Mouse (Mus musculus) olfactory bulb, adult 2 months (tissue): ENCODE data around the gene Cabp2. TPM values are rescaled to one million over a fixed set of nuclear protein-coding genes. Genes with fewer than 3 reads are reported as not detected.
"Not testable (repeated sequence)": the region's sequence is repeated elsewhere in the genome, so short reads cannot be mapped to it uniquely, and the experiment has no call there.

Source experiments
- H3K27ac ChIP-seq: fragments of 200-500 bp; 2 replicates; pipeline ENCODE4 v1.5.1; 2012; ENCODE audit warnings: low read depth, low read length; ENCODE audit not compliant: insufficient read depth
- H3K4me1 ChIP-seq: fragments of 200-500 bp; 2 replicates; pipeline ENCODE4 v1.6.1; 2012; ENCODE audit warnings: low read length; ENCODE audit not compliant: control insufficient read depth, insufficient read depth
- H3K4me3 ChIP-seq: fragments of 200-500 bp; 2 replicates; pipeline ENCODE4 v1.5.1; 2012; ENCODE audit warnings: mild to moderate bottlenecking, low read depth, low read length, moderate library complexity; ENCODE audit not compliant: insufficient read depth
- CTCF ChIP-seq: fragments of 200-500 bp; IDR thresholded peaks from 2 replicates; pipeline ENCODE4 v1.5.1; 2012; ENCODE audit warnings: low read depth, mild to moderate bottlenecking, low read length, moderate library complexity; ENCODE audit not compliant: insufficient read depth
- POLR2A ChIP-seq: fragments of 200-500 bp; IDR thresholded peaks from 2 replicates; pipeline ENCODE4 v1.6.1; 2012; ENCODE audit warnings: mild to moderate bottlenecking, low read depth, low read length, moderate library complexity; ENCODE audit not compliant: insufficient read depth
- whole genome bisulfite sequencing: fragments of 180-500 bp; shearing (Covaris S2); methylation state at CpG from one replicate; pipeline ENCODE4 v1.1.7; 2018; 5-methylcytosine and 5-hydroxymethylcytosine counted together
- polyA plus RNA-seq: library from polyadenylated mRNA; stranded (reverse); fragments of >200 nt; gene quantifications from 2 replicates; pipeline ENCODE4 v1.2.4, GENCODE M21; 2012; ENCODE audit warnings: low replicate concordance; ENCODE audit not compliant: missing spikeins, insufficient read depth, insufficient read length

Gene Cabp2
- polyA plus RNA-seq, 1 experiment, result not detected

DNA sequence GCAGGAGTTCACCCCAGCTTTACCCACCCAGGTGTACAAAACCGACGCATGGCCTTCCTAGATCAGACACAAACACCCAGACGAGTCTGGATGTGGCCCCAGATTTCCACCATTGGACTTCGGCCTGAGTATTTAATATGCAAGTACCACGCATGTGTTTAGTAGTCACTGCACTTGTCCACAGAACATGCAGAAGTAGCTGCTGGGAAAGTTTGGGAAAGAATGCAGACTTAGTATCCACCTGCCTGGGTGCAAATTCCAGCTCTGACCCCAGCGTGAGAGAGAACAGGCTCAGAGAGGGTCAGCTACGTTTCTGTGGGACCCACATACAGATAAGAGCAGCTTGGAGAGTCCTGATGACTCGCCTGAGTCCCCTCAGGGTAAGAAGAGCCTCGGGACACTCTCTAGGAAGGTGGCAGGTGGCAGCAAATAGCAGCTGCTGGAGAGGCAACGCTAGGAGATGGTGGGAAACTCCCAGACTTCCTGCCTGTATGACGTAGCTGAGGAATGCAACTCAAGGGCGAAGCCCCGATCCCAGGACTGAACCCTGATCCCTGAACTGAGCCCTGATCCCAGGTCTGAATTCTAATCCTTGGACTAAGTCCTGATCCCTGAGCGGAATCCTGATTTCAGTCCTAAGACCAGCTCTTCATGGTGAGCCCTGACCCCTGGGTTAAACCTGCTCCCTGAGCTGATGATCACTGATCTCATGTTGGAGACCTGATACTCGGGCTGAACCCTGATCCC is 25.3 kb upstream of the Cabp2 start:
- TF ChIP-seq CTCF, result no peak
- TF ChIP-seq POLR2A, result no peak
- Histone ChIP-seq H3K27ac (no peak overlapping the region), H3K4me1 (no peaks in the 10 kb centered on the region), H3K4me3 (no peak overlapping the region)
- WGBS, result 67% methylated on average over 15 of the region's 15 CpGs

DNA sequence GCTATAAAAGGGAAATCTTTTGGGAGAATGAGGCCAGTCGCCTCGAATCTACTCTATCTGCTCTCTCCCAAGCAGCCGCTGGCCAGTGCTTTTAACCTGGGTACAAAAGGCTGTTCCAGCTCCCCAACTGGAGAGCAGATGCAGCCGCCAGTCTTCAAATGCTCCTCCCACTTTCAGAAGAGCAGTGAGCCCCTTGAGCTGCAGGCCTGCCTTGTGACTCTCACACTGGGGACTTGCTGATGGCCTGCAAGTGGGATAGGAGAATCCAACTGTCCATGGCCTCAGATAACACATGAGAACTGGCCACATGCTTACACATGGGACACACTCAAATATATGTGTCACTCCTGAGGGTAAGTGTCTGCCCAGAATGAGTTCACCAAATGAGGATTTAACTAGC is 24.7 kb upstream of the Cabp2 start:
- WGBS, result 63% methylated on average over 4 of the region's 4 CpGs
- no peak for TF ChIP-seq CTCF
- no peak for TF ChIP-seq POLR2A
- Histone ChIP-seq H3K27ac (no peak overlapping the region), H3K4me3 (no peak overlapping the region), H3K4me1 (no peaks in the 10 kb centered on the region)

DNA sequence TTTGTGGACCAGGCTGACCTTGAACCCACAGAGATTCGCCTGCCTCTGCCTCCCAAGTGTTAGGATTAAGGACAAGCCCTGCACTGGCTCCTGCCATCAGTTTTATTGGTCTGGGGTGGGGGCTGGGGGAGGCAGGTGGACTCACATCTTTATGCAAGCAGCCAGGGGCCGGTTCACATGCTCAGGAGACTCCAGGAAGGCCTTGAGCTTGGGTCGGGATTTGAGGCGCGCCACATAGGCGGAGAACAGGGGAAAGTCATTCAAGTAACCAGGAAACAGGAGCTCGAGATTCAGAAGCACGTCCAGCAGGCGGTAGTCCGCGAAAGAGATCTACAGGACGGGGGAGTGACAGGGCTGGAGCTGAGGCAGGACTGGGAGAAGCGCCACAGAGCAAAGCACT is 24.0 kb upstream of the Cabp2 start:
- no peak overlapping the region for H3K27ac ChIP-seq
- H3K4me3 ChIP-seq, result no peak overlapping the region
- H3K4me1 ChIP-seq, result no peaks in the 10 kb centered on the region
- TF ChIP-seq CTCF (no peak), POLR2A (no peak)
- 89% methylated on average over 13 of the region's 13 CpGs for WGBS

GRCm38 (mm10) chr19:4057962-4058361 is 23.4 kb upstream of the Cabp2 start:
- H3K27ac ChIP-seq, result no peak overlapping the region
- H3K4me1 ChIP-seq, result no peaks in the 10 kb centered on the region
- H3K4me3 ChIP-seq, result no peak overlapping the region
- no peak for TF ChIP-seq POLR2A
- 98% methylated on average over 7 of the region's 7 CpGs for WGBS

DNA sequence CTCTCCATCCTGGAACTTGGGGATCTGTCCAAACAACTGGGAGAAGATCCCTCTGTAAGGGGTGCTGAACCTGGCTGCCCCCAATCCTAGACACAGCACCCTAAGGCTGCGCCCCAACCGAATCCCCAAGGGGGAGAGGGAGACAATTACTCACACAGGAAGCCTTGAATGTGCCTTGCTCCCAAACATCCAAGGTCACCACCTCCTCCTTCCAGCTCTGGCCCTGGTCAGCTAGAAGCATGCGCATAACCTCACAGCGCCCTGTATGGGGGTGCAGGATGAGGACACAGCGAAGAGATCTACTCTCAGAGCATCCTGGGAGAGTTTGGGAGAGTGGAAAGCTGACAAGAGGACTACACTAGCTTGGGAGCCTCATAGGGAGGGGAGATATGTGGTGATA is 22.8 kb upstream of the Cabp2 start:
- H3K27ac ChIP-seq, result no peak overlapping the region
- H3K4me3 ChIP-seq, result no peak overlapping the region
- TF ChIP-seq CTCF, result no peak
- no peak for TF ChIP-seq POLR2A
- H3K4me1 ChIP-seq, result no peaks in the 10 kb centered on the region
- 96% methylated on average over 5 of the region's 5 CpGs for WGBS

- TF ChIP-seq POLR2A (no peak), CTCF (no peak)
- H3K4me1 ChIP-seq, result no peaks in the 10 kb centered on the region
- 82% methylated on average over 15 of the region's 15 CpGs for WGBS
- H3K27ac ChIP-seq, result no peak within 1 kb of the TSS
- H3K4me3 ChIP-seq, result no peak within 1 kb of the TSS
Observed at GRCm38 (mm10) chr19:4059069-4059740, 22.2 kb upstream of the Cabp2 start, which contains the start of gene Gstp3. Gstp3 (minus strand) TSS chr19:4059569.

GRCm38 (mm10) chr19:4060044-4060898 is 21.1 kb upstream of the Cabp2 start:
- not testable (repeated sequence) for H3K4me3 ChIP-seq, H3K27ac ChIP-seq, H3K4me1 ChIP-seq
- WGBS, result 90% methylated on average over 8 of the region's 8 CpGs

DNA sequence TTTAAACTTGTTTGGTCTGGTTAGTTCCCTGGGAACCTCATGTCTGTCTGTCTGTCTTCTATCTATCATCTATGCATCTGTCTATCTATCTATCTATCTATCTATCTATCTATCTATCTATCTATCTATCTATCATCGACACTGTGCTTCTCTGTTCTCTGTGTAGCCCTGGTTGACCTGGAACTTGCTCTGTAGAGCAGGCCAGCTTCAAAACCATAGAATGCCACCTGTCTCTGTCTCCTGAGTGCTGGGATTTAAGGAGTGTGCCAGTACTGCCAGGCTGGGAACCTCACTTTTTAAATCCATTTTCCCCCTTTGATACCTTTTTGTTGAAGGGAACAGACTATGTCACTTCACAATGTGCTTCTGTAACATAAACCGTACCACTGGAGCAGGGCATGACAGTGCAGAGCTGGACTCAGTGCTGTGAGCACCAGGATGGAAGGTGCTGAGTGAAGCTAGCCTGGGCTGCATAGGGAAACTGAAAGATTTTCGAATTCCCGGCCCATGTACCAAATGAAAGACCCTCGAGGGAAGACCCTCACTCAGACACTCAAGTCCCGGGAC is 20.4 kb upstream of the Cabp2 start:
- TF ChIP-seq CTCF (no peak), POLR2A (no peak)
- Histone ChIP-seq H3K27ac (no peak overlapping the region), H3K4me3 (no peak overlapping the region), H3K4me1 (no peaks in the 10 kb centered on the region)
- WGBS, result 83% methylated on average over 6 of the region's 6 CpGs

DNA sequence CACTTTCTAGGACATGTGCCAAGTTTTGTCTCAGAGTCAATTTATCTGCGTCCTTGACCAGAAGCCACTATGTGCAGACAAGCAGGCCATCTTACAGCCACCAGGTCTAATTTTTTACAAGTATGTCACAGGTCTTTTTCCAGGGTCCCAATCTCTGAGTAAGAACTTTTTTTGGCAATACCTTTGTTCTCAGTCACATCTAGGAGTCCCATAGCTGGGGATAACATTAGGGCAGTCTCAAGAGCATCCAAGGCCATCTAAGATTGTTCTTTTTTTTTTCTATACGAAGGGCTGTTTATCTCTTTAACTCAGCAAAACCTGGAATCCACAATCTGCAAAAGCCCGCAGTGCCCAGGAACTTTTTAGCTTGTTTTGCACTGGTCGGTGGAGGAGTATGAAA is 18.0 kb upstream of the Cabp2 start:
- H3K27ac ChIP-seq, H3K4me1 ChIP-seq: not testable (repeated sequence)
- WGBS, result 81% methylated on average over 4 of the region's 4 CpGs

DNA sequence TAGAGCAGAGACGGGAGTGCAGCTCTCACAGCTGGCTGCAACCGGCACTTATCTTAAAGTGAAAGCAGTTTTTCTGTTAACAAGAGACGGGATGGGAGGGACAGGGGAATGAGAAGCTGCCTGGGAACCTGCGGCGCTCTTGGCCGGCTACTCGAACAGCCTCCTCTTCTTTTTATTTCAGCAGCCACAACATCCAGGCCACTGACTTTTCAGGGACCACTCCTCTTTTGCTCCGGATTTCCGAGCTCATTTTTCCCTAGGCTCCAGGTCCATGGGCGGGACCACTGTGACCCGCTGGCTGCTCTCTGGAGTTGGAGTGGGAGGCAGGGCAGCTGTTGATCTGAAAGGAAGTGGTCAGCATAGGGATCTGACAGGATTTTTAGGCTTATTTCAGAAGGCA is 16.9 kb upstream of the Cabp2 start:
- H3K4me1 ChIP-seq, H3K27ac ChIP-seq, H3K4me3 ChIP-seq: not testable (repeated sequence)
- 17% methylated on average over 7 of the region's 11 CpGs for WGBS

More for the DNA sequence above, 18.0 kb upstream of the Cabp2 start:
- H3K4me3 ChIP-seq, result not testable (repeated sequence)
